Mouse (Mus musculus): Measurements from ENCODE around the gene Plppr2. TPM values are rescaled to one million over a fixed set of nuclear protein-coding genes. Genes with fewer than 3 reads are reported as not detected.

Gene Plppr2
- total and polyA plus RNA-seq, 3 experiments = not detected

DNA sequence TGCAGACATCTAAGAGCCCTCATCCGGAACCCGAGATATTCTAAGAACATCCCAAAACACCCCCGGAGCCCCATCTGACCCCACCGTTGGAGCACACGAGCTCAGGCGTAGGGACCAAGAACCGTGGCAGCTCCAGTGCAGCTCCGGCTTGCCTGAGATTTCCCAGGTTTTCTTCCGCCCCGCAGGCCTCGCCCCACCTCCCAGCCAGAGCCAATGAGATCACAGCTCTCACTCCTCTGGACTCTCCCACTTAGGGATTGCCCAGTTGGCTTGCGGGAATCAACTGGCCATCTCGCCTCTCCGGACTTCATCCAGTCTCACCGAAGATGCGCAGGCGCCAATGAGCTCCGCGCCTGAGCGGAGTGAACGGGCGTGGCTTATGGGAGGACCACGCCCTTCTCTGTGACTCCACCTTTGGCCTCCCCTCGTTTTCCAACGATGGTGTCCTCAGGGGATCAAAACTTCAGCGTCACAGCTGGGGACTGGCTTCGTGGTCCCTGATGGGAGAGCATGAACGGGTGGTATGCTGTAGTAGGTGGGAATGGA lies 9.6 kb upstream of the Plppr2 start, which contains the start of the genes Ccdc159 and Tmem205:
Gene Ccdc159 (plus strand): TSS at position 264 of the 546 bp plus-strand sequence.
Gene Tmem205 (minus strand): TSS at position 349 of the 546 bp plus-strand sequence.
- Histone ChIP-seq H3K4me2 (ENCODE audit: insufficient read depth, low read depth, poor library complexity, severe bottlenecking) (no peak within 1 kb of the TSS), H3K36me3 (replicated peaks in 1 of 2; ENCODE audit: control insufficient read depth in 1 of 2, insufficient read depth in 1 of 2, low read length in 1 of 2) (no peaks in the 10 kb centered on the region), H3K9me3 (replicated peaks; ENCODE audit: low read length) (peaks cover 3% of the 10 kb centered on the region), H3K27me3 (replicated peaks) (peaks cover 53% of the 10 kb centered on the region), H3K4me1 (ENCODE audit: control insufficient read depth in 1 of 2, insufficient read depth in 2 of 2) (peaks cover 4 to 5% of the 10 kb centered on the region in 2 experiments; a peak in 2 of 4 replicates), H3K9ac (ENCODE audit: insufficient read depth, low read depth) (no peak within 1 kb of the TSS), H3K79me2 (replicated peaks; ENCODE audit: control insufficient read depth, extremely low read depth, insufficient read depth, poor library complexity, severe bottlenecking) (no peaks in the 10 kb centered on the region), H3K27ac (ENCODE audit: insufficient read depth, low read depth) (no peak within 1 kb of the TSS), H3K4me3 (replicated peaks in 1 of 3; ENCODE audit: low read depth in 2 of 3, low read length in 2 of 3, poor library complexity in 1 of 3) (peak within 1 kb of the TSS; percentile 37 to 41 (median 40))
- TF ChIP-seq MYC (IDR thresholded peaks at IDR 0.05; ENCODE audit: low read depth, low read length) (no peak), NRF1 (IDR thresholded peaks at IDR 0.05; ENCODE audit: low read depth, low read length) (peak; percentile 73)
- dilution Hi-C loops (cut with MboI; ENCODE audit: extremely low pct_ligation_motif_present, extremely low pct_unique_long_range_greater_than_20kb, low sequenced_read_pairs) = no loop called here
- in situ Hi-C loops (cut with MboI; ENCODE audit: low pct_ligation_motif_present, low pct_unique_long_range_greater_than_20kb, low sequenced_read_pairs) = no loop called here
- peak; percentile 54 for DNase-seq (ENCODE audit: extremely low read depth)

- in situ Hi-C loops (cut with MboI; ENCODE audit: low pct_ligation_motif_present, low pct_unique_long_range_greater_than_20kb, low sequenced_read_pairs) = no loop called here
- no peaks in the 10 kb centered on the region for H3K4me1 ChIP-seq (ENCODE audit: control insufficient read depth in 1 of 2, insufficient read depth in 2 of 2)
- no peak overlapping the region for H3K4me2 ChIP-seq (ENCODE audit: insufficient read depth, low read depth, poor library complexity, severe bottlenecking)
Measured at GRCm38 (mm10) chr9:21929208-21929607, 7.6 kb upstream of the Plppr2 start.

GRCm38 (mm10) chr9:21932006-21932405 lies 4.8 kb upstream of the Plppr2 start:
- no peaks in the 10 kb centered on the region for H3K36me3 ChIP-seq (replicated peaks in 1 of 2; ENCODE audit: control insufficient read depth in 1 of 2, insufficient read depth in 1 of 2, low read length in 1 of 2)
- peaks cover 6% of the 10 kb centered on the region for H3K9me3 ChIP-seq (replicated peaks; ENCODE audit: low read length)
- H3K9ac ChIP-seq (ENCODE audit: insufficient read depth, low read depth) = no peak overlapping the region
- no peaks in the 10 kb centered on the region for H3K4me1 ChIP-seq (ENCODE audit: control insufficient read depth in 1 of 2, insufficient read depth in 2 of 2)
- H3K27ac ChIP-seq (ENCODE audit: insufficient read depth, low read depth) = no peak overlapping the region
- peaks cover 78% of the 10 kb centered on the region for H3K27me3 ChIP-seq (replicated peaks)
- DNase-seq (ENCODE audit: extremely low read depth) = no peak
- H3K4me2 ChIP-seq (ENCODE audit: insufficient read depth, low read depth, poor library complexity, severe bottlenecking) = no peak overlapping the region
- in situ Hi-C loops (cut with MboI; ENCODE audit: low pct_ligation_motif_present, low pct_unique_long_range_greater_than_20kb, low sequenced_read_pairs) (no loop called here), dilution Hi-C loops (cut with MboI; ENCODE audit: extremely low pct_ligation_motif_present, extremely low pct_unique_long_range_greater_than_20kb, low sequenced_read_pairs) (no loop called here)
- no peak overlapping the region for H3K4me3 ChIP-seq (replicated peaks in 1 of 3; ENCODE audit: low read depth in 2 of 3, low read length in 2 of 3, poor library complexity in 1 of 3)
- TF ChIP-seq IRF4 (IDR thresholded peaks at IDR 0.05; ENCODE audit: low read depth, low read length) = no peak
- no peak for TF ChIP-seq MAX (IDR thresholded peaks at IDR 0.05; ENCODE audit: low read length)
- TF ChIP-seq ZC3H11A (IDR thresholded peaks at IDR 0.05; ENCODE audit: low read depth, low read length) = no peak
- no peak for TF ChIP-seq POLR2AphosphoS2 (IDR thresholded peaks at IDR 0.05; ENCODE audit: low read depth, low read length)
- no peak for TF ChIP-seq RCOR1 (conservative IDR thresholded peaks at IDR 0.05; ENCODE audit: low read depth, low read length)
- no peak for TF ChIP-seq ELF1 (IDR thresholded peaks at IDR 0.05; ENCODE audit: low read depth, low read length)
- no peak for TF ChIP-seq MXI1 (IDR thresholded peaks at IDR 0.05; ENCODE audit: low read depth, low read length)
- no peak for TF ChIP-seq CHD1 (IDR thresholded peaks at IDR 0.05; ENCODE audit: low read depth, low read length)
- no peak for TF ChIP-seq SMC3 (IDR thresholded peaks at IDR 0.05; ENCODE audit: low read depth, low read length)
- no peak for TF ChIP-seq MYC (IDR thresholded peaks at IDR 0.05; ENCODE audit: low read depth, low read length)
- no peak for TF ChIP-seq KAT2A (IDR thresholded peaks at IDR 0.05; ENCODE audit: insufficient replicate concordance, low read length)
- no peak for TF ChIP-seq POLR2A (IDR thresholded peaks at IDR 0.05; ENCODE audit: low read depth, low read length)
- TF ChIP-seq JUND (conservative IDR thresholded peaks at IDR 0.05; ENCODE audit: low read depth, low read length) = no peak
- TF ChIP-seq CTCF (conservative IDR thresholded peaks at IDR 0.05 in 1 of 2, IDR thresholded peaks at IDR 0.05 in 1 of 2; ENCODE audit: low read depth in 2 of 2, low read length in 2 of 2) = no peak
- TF ChIP-seq E2F4 (IDR thresholded peaks at IDR 0.05; ENCODE audit: insufficient replicate concordance, low read depth, low read length) = no peak
- no peak for TF ChIP-seq MAFK (IDR thresholded peaks at IDR 0.05; ENCODE audit: insufficient replicate concordance, low read length)
- no peak for TF ChIP-seq RAD21 (IDR thresholded peaks at IDR 0.05; ENCODE audit: low read depth, low read length)
- TF ChIP-seq ZNF384 (IDR thresholded peaks at IDR 0.05; ENCODE audit: low read depth, low read length) = no peak
- no peak for TF ChIP-seq ETS1 (conservative IDR thresholded peaks at IDR 0.05; ENCODE audit: low read depth, low read length)
- TF ChIP-seq JUN (IDR thresholded peaks at IDR 0.05; ENCODE audit: insufficient read depth, low read depth, low read length) = no peak
- H3K79me2 ChIP-seq (replicated peaks; ENCODE audit: control insufficient read depth, extremely low read depth, insufficient read depth, poor library complexity, severe bottlenecking) = no peaks in the 10 kb centered on the region

More at GRCm38 (mm10) chr9:21929208-21929607, 7.6 kb upstream of the Plppr2 start:
- Histone ChIP-seq H3K36me3 (replicated peaks in 1 of 2; ENCODE audit: control insufficient read depth in 1 of 2, insufficient read depth in 1 of 2, low read length in 1 of 2) (no peaks in the 10 kb centered on the region), H3K79me2 (replicated peaks; ENCODE audit: control insufficient read depth, extremely low read depth, insufficient read depth, poor library complexity, severe bottlenecking) (no peaks in the 10 kb centered on the region), H3K4me3 (replicated peaks in 1 of 3; ENCODE audit: low read depth in 2 of 3, low read length in 2 of 3, poor library complexity in 1 of 3) (no peak overlapping the region), H3K27me3 (replicated peaks) (peaks cover 67% of the 10 kb centered on the region), H3K27ac (ENCODE audit: insufficient read depth, low read depth) (no peak overlapping the region), H3K9me3 (replicated peaks; ENCODE audit: low read length) (peaks cover 3% of the 10 kb centered on the region), H3K9ac (ENCODE audit: insufficient read depth, low read depth) (no peak overlapping the region)
- dilution Hi-C loops (cut with MboI; ENCODE audit: extremely low pct_ligation_motif_present, extremely low pct_unique_long_range_greater_than_20kb, low sequenced_read_pairs) = no loop called here
- TF ChIP-seq RAD21 (IDR thresholded peaks at IDR 0.05; ENCODE audit: low read depth, low read length) = no peak
- no peak for TF ChIP-seq ZC3H11A (IDR thresholded peaks at IDR 0.05; ENCODE audit: low read depth, low read length)
- TF ChIP-seq CHD2 (IDR thresholded peaks at IDR 0.05; ENCODE audit: low read length) = no peak
- no peak for TF ChIP-seq NELFE (IDR thresholded peaks at IDR 0.05; ENCODE audit: low read depth, low read length)
- no peak for TF ChIP-seq IRF4 (IDR thresholded peaks at IDR 0.05; ENCODE audit: low read depth, low read length)
- TF ChIP-seq POLR2AphosphoS2 (IDR thresholded peaks at IDR 0.05; ENCODE audit: low read depth, low read length) = no peak
- TF ChIP-seq TCF12 (IDR thresholded peaks at IDR 0.05; ENCODE audit: low read depth, low read length) = no peak
- no peak for DNase-seq (ENCODE audit: extremely low read depth)

Measured in CH12.LX (cell line).